Mouse (Mus musculus) CH12.LX (cell line): Measurements from ENCODE around the gene Timm44.

Experiments
- CTCF ChIP-seq, 2 experiments: IDR thresholded peaks in 1 of 2; conservative IDR thresholded peaks in 1 of 2; 2 replicates each; pipeline ENCODE4 v1.5.1; 2011 to 2012; ENCODE audit warnings: low read depth in 2 of 2, low read length in 2 of 2, improper control_type of control experiment in 1 of 2, inconsistent platforms in 1 of 2, mild to moderate bottlenecking in 1 of 2, moderate library complexity in 1 of 2
- EP300 ChIP-seq: IDR thresholded peaks from 2 replicates; pipeline ENCODE4 v1.6.1; 2011; ENCODE audit warnings: low read length, improper control_type of control experiment
- GABPA ChIP-seq: IDR thresholded peaks from 2 replicates; pipeline ENCODE4 v1.6.1; 2012; ENCODE audit warnings: low read depth, low read length, improper control_type of control experiment, inconsistent platforms; ENCODE audit not compliant: insufficient replicate concordance
- IRF4 ChIP-seq: IDR thresholded peaks from 2 replicates; pipeline ENCODE4 v1.6.1; 2014; ENCODE audit warnings: low read depth, mild to moderate bottlenecking, inconsistent platforms, low read length, improper control_type of control experiment
- POLR2A ChIP-seq: IDR thresholded peaks from 2 replicates; pipeline ENCODE4 v1.6.1; 2011; ENCODE audit warnings: low read depth, mild to moderate bottlenecking, improper control_type of control experiment, low read length
- TBP ChIP-seq: conservative IDR thresholded peaks from 2 replicates; pipeline ENCODE4 v1.6.1; 2011; ENCODE audit warnings: low read depth, low read length, improper control_type of control experiment
- USF2 ChIP-seq: conservative IDR thresholded peaks from 2 replicates; pipeline ENCODE4 v1.6.1; 2011; ENCODE audit warnings: low read depth, low read length, improper control_type of control experiment
- ZKSCAN1 ChIP-seq: IDR thresholded peaks from 2 replicates; pipeline ENCODE4 v1.6.1; 2012; ENCODE audit warnings: low read depth, inconsistent platforms, low read length, improper control_type of control experiment, borderline replicate concordance
- ZNF384 ChIP-seq: IDR thresholded peaks from 2 replicates; pipeline ENCODE4 v1.6.1; 2012; ENCODE audit warnings: low read depth, low read length, improper control_type of control experiment, inconsistent platforms

- TF ChIP-seq CTCF (conservative IDR thresholded peaks at IDR 0.05 in 1 of 2, IDR thresholded peaks at IDR 0.05 in 1 of 2; ENCODE audit: low read depth in 2 of 2, low read length in 2 of 2) (no peak), TBP (no peak), EP300 (no peak), POLR2A (no peak), GABPA (no peak), USF2 (no peak), IRF4 (no peak), ZKSCAN1 (no peak), ZNF384 (no peak)
Measured at GRCm38 (mm10) chr8:4258678-4259077, 17.0 kb downstream of the Timm44 start.
